Mouse (Mus musculus) neural tube, embryonic 13.5 days (tissue): ENCODE measurements at regions not wholly inside any gene's neighbourhood (a gene's known extent, or its start where the extent isn't known, plus 50 kb on each side); places are given as distances from the start of the nearest gene placed in this dataset.
"Not testable (repeated sequence)": the region's sequence is repeated elsewhere in the genome, so short reads cannot be mapped to it uniquely, and the experiment has no call there.

ENCODE experiments used
- ATAC-seq: fragments of 200-750 bp; cut with Nextera tagmentation; 2 replicates; pipeline ENCODE4 v1.8.0; 2017; ENCODE audit warnings: low read depth, mild to moderate bottlenecking, moderate TSS enrichment, moderate library complexity
- H3K27ac ChIP-seq: fragments of 300-500 bp; sonication (generic); replicated peaks from 2 replicates; pipeline ENCODE4 v1.5.1; 2015; ENCODE audit warnings: moderate library complexity, mild to moderate bottlenecking, inconsistent platforms
- H3K27me3 ChIP-seq: fragments of 300-500 bp; sonication (generic); 2 replicates; pipeline ENCODE4 v1.6.1; 2015; ENCODE audit warnings: mild to moderate bottlenecking, inconsistent platforms
- H3K36me3 ChIP-seq: fragments of 300-500 bp; sonication (generic); 2 replicates; pipeline ENCODE4 v1.6.1; 2015; ENCODE audit warnings: mild to moderate bottlenecking, inconsistent platforms
- H3K4me1 ChIP-seq: fragments of 300-500 bp; sonication (generic); replicated peaks from 2 replicates; pipeline ENCODE4 v1.6.1; 2015; ENCODE audit warnings: inconsistent platforms
- H3K4me2 ChIP-seq: fragments of 300-500 bp; sonication (generic); 2 replicates; pipeline ENCODE4 v1.6.1; 2015; ENCODE audit warnings: inconsistent platforms, mild to moderate bottlenecking, moderate library complexity
- H3K4me3 ChIP-seq: fragments of 300-500 bp; sonication (generic); 2 replicates; pipeline ENCODE4 v1.5.1; 2015; ENCODE audit warnings: mild to moderate bottlenecking, inconsistent platforms
- H3K9ac ChIP-seq: fragments of 300-500 bp; sonication (generic); 2 replicates; pipeline ENCODE4 v1.6.1; 2015; ENCODE audit warnings: moderate library complexity, mild to moderate bottlenecking, inconsistent platforms
- H3K9me3 ChIP-seq: fragments of 300-500 bp; sonication (generic); 2 replicates; pipeline ENCODE4 v1.6.1; 2016; ENCODE audit warnings: inconsistent platforms
- WGBS: fragments of 180-500 bp; shearing (Covaris S2); methylation state at CpG from one replicate; pipeline ENCODE4 v1.1.7; 2015; 5-methylcytosine and 5-hydroxymethylcytosine counted together

DNA sequence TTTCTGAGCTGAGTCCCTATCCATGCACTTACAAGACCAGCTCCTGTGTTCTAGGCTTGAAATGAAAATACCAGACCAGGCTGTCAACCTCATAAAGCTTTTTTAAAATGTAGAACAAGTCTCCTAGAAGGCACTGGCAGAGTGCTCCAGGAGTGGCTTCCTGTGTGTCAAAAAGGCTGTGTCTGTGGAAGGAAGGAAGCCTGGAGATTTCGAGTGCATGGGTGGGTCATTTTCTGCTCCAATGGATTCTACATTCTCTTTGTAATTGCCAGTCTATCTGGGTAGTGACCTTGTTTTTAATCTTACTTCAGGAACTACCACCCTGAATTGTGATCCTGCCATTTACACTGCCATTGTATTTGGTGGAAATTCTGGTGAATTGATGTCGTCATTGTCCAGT is 113.9 kb upstream of the Slc38a2 start:
- Histone ChIP-seq H3K4me1 (no peaks in the 10 kb centered on the region; the same call in 1 of the 2 replicates), H3K9me3 (peaks cover 19% of the 10 kb centered on the region), H3K4me3 (no peak overlapping the region), H3K27ac (no peak overlapping the region), H3K9ac (no peak overlapping the region), H3K36me3 (no peaks in the 10 kb centered on the region), H3K27me3 (no peaks in the 10 kb centered on the region), H3K4me2 (no peak overlapping the region)
- ATAC-seq: no peak
- WGBS: 82% methylated on average over 2 of the region's 2 CpGs

DNA sequence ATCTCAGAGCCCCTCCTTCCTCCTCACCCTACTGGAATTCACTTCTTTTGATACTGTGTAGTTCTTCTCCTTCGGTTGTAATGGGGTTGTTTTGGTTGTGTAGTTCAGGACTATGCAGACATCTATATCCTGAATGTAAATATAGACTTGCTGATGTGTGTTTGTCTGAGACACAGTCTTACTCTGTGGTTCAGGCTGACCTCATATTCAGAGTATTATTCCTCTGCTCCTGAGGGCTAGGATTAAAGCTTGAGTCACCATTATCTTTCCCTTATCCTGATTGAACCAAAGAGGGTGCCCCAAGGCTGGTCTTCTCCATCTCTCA is 103.2 kb upstream of the Slc38a2 start:
- H3K4me3 ChIP-seq: no peak overlapping the region
- no peaks in the 10 kb centered on the region for H3K27me3 ChIP-seq
- no peaks in the 10 kb centered on the region for H3K36me3 ChIP-seq
- no peaks in the 10 kb centered on the region for H3K9me3 ChIP-seq
- H3K4me1 ChIP-seq: no peaks in the 10 kb centered on the region
- H3K27ac ChIP-seq: no peak overlapping the region
- no peak overlapping the region for H3K9ac ChIP-seq
- H3K4me2 ChIP-seq: no peak overlapping the region
- 69% methylated on average over 1 of the region's 1 CpGs for WGBS
- ATAC-seq: no peak

DNA sequence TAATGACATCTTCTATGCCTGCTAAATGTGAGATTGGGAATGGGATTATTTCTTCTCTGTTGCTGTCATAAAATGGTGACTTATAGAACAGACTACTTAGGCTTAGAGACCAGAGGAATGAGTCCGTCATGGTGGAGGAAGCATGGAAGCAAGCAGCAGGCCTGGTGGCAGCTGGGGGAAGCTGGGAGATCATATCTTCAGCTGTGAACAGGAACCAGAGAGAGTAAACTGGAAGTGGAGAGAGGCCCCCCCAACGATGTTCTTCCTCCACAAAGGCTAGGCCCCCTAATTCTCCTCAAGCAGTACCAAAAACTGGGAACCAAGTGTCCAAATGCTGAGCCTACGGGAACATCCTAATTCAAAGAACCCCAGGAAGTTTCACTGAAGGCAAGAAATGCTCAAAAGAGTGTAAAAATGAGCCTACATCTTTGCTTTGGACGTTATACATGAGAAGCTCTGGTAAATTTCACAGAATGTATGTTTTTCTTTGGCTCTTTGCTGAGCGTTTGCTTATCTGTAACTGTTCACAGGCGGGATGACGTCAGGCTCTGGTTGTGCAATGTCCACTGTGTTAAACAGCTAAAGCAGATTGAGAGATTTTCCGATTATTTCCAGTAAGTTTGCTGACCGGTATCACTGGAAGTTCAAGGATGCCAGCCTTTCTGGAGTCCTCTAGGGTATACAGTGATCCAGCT is 102.7 kb upstream of the Slc38a2 start:
- Histone ChIP-seq H3K27ac (no peak overlapping the region), H3K9me3 (no peaks in the 10 kb centered on the region), H3K27me3 (no peaks in the 10 kb centered on the region), H3K9ac (no peak overlapping the region), H3K36me3 (no peaks in the 10 kb centered on the region), H3K4me3 (no peak overlapping the region), H3K4me1 (no peaks in the 10 kb centered on the region), H3K4me2 (no peak overlapping the region)
- ATAC-seq: no peak
- 85% methylated on average over 9 of the region's 9 CpGs for WGBS

DNA sequence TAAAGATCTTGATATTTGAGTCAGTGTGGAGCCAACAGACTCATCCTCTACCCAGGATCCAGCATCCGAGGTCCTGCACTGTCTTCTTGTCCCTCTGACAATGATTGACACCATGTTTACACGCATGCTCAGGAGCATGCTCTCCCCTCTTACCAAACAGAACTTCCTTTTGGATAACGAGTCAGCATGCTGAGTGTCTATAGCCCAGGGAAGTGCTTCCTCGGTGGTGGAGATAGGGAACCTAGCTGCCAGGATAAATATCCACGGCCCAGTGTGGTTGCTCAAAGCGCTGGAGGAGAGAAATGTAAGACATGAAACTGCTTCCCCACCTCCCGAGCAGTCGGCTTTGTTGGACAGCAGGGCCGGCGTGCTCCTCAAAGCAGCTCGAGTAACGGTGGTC is 99.7 kb upstream of the Slc38a2 start:
- Histone ChIP-seq H3K4me3 (no peak overlapping the region), H3K27ac (no peak overlapping the region), H3K27me3 (no peaks in the 10 kb centered on the region), H3K4me2 (no peak overlapping the region), H3K4me1 (no peaks in the 10 kb centered on the region), H3K36me3 (no peaks in the 10 kb centered on the region), H3K9ac (no peak overlapping the region), H3K9me3 (no peaks in the 10 kb centered on the region)
- ATAC-seq: no peak
- 76% methylated on average over 12 of the region's 12 CpGs for WGBS

DNA sequence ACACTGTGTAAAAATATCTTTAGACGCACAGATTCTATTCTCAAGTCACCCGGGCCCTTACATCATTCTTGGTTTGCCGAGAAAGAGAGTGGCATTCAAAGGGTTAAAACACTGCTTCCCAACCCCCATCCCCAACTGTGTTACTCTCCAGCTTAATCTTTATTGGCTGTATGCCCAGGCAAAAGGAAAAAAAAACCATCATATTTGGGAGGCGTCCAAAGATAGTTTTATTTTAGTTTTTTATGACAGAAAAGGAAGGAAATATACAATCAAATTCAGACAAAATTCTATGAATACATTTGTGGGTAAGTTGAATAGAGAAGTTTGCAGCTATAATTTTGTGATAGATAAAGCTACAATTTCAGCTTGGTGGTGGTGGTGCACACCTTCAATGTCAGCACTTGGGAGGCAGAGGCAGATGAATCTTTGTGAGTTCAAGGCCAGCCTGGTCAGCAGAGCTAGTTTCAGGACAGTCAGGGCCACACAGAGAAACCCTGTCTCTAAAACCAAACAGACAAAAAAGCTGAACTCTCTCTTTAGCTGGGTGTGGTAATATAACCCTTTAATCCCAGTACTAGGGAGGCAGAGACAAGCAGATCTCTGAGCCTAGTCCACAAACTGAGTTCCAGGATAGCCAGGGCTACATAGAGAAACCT is 98.2 kb upstream of the Slc38a2 start:
- Histone ChIP-seq H3K27me3 (no peaks in the 10 kb centered on the region), H3K4me3 (no peak overlapping the region), H3K4me1 (no peaks in the 10 kb centered on the region), H3K9ac (no peak overlapping the region), H3K4me2 (no peak overlapping the region), H3K27ac (no peak overlapping the region), H3K9me3 (no peaks in the 10 kb centered on the region), H3K36me3 (no peaks in the 10 kb centered on the region)
- ATAC-seq: no peak
- WGBS: 80% methylated on average over 4 of the region's 4 CpGs

DNA sequence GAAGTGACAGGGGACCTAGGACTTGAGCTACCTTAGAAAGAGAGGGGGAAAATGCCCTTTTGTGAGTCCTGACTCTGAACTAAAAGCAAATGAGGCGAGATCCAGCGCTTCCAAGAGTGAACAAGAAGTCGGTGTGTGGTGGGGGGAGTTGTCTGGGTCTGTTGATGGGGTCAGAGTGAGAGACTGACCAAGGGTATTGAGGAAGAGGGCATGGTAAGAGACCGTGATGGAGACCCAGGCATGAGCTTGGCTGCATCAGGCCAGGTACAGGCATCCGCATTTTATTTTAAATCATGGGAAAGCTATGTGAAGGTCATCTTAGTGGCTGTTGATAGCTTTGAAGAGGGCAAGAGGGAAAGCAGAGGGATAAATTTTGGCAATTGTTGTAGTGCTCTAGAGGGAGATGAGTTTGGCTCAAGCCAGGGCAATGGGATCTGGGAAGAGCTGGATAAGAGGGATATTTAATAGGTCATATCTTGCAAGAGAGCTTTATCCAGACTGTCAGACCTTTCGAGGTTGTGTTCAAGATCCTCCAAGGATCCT is 94.7 kb upstream of the Slc38a2 start:
- Histone ChIP-seq H3K36me3 (no peaks in the 10 kb centered on the region), H3K9ac (no peak overlapping the region), H3K9me3 (no peaks in the 10 kb centered on the region), H3K4me3 (no peak overlapping the region), H3K27me3 (no peaks in the 10 kb centered on the region), H3K27ac (no peak overlapping the region), H3K4me1 (no peaks in the 10 kb centered on the region), H3K4me2 (no peak overlapping the region)
- ATAC-seq: no peak
- WGBS: 93% methylated on average over 6 of the region's 6 CpGs

DNA sequence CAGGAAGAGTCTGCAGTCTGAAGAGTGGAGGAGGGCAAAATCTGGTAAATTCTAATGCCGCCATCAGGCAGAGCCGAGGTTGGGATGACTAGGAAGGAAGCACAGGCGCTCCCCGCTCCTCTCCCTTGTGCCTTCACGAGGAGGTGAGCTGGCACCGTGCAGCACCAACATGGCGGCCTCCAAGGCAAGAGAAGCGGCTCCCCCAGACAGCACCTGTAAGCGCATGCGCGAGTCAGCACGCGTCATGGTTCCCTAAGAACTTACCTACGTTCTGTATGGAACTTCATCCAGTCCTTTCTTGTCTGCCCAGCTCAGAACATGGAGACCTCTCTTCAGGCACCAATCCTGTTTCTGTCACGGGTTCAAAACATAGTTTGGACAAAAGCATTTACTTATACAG is 93.7 kb upstream of the Slc38a2 start:
- 93% methylated on average over 15 of the region's 15 CpGs for WGBS
- H3K9me3 ChIP-seq: no peaks in the 10 kb centered on the region
- H3K27me3 ChIP-seq: no peaks in the 10 kb centered on the region
- H3K4me1 ChIP-seq: no peaks in the 10 kb centered on the region
- H3K9ac ChIP-seq: no peak overlapping the region
- no peak for ATAC-seq
- H3K27ac ChIP-seq: no peak overlapping the region
- H3K36me3 ChIP-seq: no peaks in the 10 kb centered on the region
- no peak overlapping the region for H3K4me2 ChIP-seq
- no peak overlapping the region for H3K4me3 ChIP-seq

DNA sequence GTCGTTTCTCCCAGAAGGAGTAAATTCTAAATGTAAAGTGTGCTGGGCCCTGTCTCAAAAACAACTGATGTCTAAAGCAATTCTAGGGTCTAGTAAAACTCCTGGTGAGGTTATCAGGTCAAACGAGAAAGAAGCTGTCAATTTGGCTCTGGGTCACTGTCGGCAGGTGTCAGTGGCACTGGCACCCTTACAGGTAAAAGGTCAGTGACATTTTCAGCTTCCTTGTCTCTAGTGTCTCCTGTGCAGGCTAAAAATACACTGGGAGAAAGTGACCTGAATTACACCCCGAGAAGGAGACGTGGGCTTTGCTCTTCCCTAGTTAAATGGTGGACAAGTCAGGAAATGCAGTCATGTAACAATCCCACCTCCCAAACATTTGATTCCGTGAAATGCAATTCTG is 91.8 kb upstream of the Slc38a2 start:
- Histone ChIP-seq H3K4me1 (no peaks in the 10 kb centered on the region), H3K9ac (no peak overlapping the region), H3K4me2 (no peak overlapping the region), H3K27ac (no peak overlapping the region), H3K36me3 (no peaks in the 10 kb centered on the region), H3K4me3 (no peak overlapping the region), H3K9me3 (no peaks in the 10 kb centered on the region), H3K27me3 (no peaks in the 10 kb centered on the region)
- WGBS: 85% methylated on average over 6 of the region's 6 CpGs
- ATAC-seq: no peak

DNA sequence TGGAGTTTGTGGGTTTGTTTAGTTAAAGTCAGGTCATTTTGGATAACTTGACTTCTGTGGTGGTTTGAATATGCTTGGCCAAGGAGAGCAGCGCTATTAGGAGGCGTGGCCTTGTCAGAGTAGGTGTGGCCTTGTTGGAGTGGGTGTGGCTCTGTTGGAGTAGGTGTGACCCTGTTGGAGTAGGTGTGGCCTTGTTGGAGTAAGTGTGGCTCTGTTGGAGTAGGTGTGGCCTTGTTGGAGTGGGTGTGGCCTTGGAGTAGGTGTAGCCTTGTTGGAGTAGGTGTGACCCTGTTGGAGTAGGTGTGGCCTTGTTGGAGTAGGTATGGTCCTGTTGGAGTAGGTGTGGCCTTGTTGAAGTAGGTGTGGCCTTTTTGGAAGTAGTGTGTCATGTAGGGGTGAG is 88.4 kb upstream of the Slc38a2 start:
- H3K9me3 ChIP-seq, H3K27me3 ChIP-seq, H3K4me3 ChIP-seq, H3K27ac ChIP-seq, H3K9ac ChIP-seq, ATAC-seq, H3K4me1 ChIP-seq, H3K36me3 ChIP-seq, H3K4me2 ChIP-seq: not testable (repeated sequence)
- 90% methylated on average over 2 of the region's 2 CpGs for WGBS

DNA sequence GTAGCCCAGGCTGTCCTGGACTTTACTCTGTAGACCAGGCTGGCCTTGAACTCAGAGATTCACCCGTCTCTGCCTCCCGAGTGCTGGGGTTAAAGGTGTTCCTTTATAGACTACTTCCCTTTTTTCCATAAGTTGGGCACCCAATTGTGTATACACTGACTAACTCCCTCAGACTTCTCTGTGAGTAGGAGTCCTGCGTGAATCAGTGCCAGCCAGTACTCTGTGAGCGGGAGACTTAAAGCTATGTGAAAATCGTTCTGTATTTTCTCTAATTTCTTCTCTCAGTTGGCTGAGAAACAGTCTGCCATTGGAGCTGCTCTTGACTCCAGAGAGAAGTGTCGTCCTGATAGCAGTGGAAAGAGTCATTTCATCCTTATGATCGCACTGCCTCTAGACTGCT is 85.0 kb upstream of the Slc38a2 start:
- no peaks in the 10 kb centered on the region for H3K36me3 ChIP-seq
- no peak overlapping the region for H3K27ac ChIP-seq
- no peak for ATAC-seq
- no peaks in the 10 kb centered on the region for H3K9me3 ChIP-seq
- no peak overlapping the region for H3K9ac ChIP-seq
- no peak overlapping the region for H3K4me2 ChIP-seq
- 93% methylated on average over 7 of the region's 7 CpGs for WGBS
- H3K27me3 ChIP-seq: no peaks in the 10 kb centered on the region
- no peaks in the 10 kb centered on the region for H3K4me1 ChIP-seq
- H3K4me3 ChIP-seq: no peak overlapping the region

DNA sequence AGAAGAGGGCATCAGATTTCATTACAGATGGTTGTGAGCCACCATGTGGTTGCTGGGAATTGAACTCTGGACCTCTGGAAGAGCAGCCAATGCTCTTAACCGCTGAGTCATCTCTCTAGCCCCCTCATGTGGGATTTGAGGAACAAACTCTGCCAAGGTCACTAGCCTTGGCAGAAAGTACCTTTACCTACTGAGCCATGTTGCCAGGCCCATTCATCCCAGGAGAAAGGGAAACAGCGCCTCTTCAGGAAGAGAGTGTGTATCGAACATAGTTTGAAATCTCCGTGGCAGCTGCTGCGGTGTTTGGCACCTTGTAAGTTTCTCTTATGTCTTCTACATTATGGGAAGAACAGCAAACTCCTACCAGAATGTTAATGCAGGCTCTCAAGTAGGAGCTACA is 82.0 kb upstream of the Slc38a2 start:
- WGBS: 66% methylated on average over 5 of the region's 5 CpGs
- Histone ChIP-seq H3K27me3 (no peaks in the 10 kb centered on the region), H3K9ac (no peak overlapping the region), H3K27ac (no peak overlapping the region), H3K36me3 (no peaks in the 10 kb centered on the region), H3K4me2 (no peak overlapping the region), H3K4me3 (no peak overlapping the region), H3K9me3 (no peaks in the 10 kb centered on the region), H3K4me1 (no peaks in the 10 kb centered on the region)
- no peak for ATAC-seq

DNA sequence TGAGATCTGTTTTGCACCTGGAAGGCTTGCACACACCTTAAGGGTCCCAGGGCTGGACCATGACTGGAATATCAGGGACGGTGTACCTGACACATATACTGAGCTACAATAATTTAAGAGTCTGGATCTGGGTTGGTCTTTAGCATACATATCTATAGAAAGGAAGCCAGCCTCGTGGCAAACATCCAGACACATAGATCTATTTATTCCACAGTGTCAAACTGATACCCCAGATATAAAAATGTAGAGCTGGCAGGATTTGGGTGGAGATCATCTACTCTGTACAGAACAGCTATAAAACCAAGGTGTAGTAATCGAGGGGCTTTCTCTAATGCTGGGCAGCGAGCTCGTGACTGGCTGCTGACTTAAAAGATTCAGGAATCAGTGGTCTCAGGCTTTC is 81.1 kb upstream of the Slc38a2 start:
- ATAC-seq: no peak
- Histone ChIP-seq H3K4me2 (no peak overlapping the region), H3K27ac (no peak overlapping the region), H3K9ac (no peak overlapping the region), H3K9me3 (no peaks in the 10 kb centered on the region), H3K4me3 (no peak overlapping the region), H3K36me3 (no peaks in the 10 kb centered on the region), H3K4me1 (no peaks in the 10 kb centered on the region), H3K27me3 (no peaks in the 10 kb centered on the region)
- WGBS: 84% methylated on average over 5 of the region's 5 CpGs

DNA sequence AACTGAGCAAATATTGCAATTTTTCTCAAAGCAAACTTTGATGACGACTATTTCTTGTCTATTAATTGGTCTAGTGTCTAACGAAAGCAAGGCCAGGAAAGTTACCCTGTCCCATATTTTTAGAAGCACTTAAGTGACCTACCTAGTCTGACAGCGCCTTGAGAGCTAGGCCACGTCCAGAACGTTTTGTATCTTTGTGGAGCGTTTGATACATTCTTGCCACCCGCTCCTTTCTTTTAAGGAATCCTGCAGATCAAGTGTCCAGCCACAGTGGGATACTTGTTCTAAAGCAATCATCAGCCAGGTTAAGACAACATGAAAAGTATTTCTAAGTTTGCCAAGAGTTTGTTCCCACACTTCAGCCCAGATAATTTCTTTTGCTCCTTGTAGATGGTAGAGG is 79.8 kb upstream of the Slc38a2 start:
- ATAC-seq: no peak
- Histone ChIP-seq H3K4me3 (no peak overlapping the region), H3K9ac (no peak overlapping the region), H3K4me1 (peaks cover 4% of the 10 kb centered on the region), H3K36me3 (no peaks in the 10 kb centered on the region), H3K27me3 (no peaks in the 10 kb centered on the region), H3K9me3 (no peaks in the 10 kb centered on the region), H3K4me2 (no peak overlapping the region), H3K27ac (no peak overlapping the region)
- WGBS: 86% methylated on average over 7 of the region's 7 CpGs
